In genomic region chr14:25512803-25513202, GRCm38 (mm10) we compare ENCODE assay signal across 8 mouse cellular contexts. TPM values are rescaled to one million over a fixed set of nuclear protein-coding genes. Genes with fewer than 3 reads are reported as not detected.
DNase-seq lines count a peak whose midpoint lies in the region; ATAC-seq lines count a peak whose summit lies in the region.
"Had no signal": no experiment of that assay in that cellular context is flagged by ENCODE, and none has a peak within 500 bp of the region (broad histone marks: within the 10 kb centered on the region; RNA-seq: fewer than 3 reads in every experiment).

No protein-coding gene starts in this region.

- WGBS in kidney, embryonic 15.5 days, result 31% methylated on average over 6 of the region's 6 CpGs
- WGBS in forebrain, embryonic 13.5 days, result 37% methylated on average over 6 of the region's 6 CpGs
- WGBS in intestine, embryonic 15.5 days, result 39% methylated on average over 6 of the region's 6 CpGs

- H3K4me2 ChIP-seq in kidney, embryonic 15.5 days, result no peak overlapping the region
- H3K4me2 ChIP-seq in forebrain, embryonic 13.5 days, result no peak overlapping the region
- H3K4me2 ChIP-seq in intestine, embryonic 15.5 days (replicated peaks), result no peak overlapping the region

- no peaks in the 10 kb centered on the region for H3K27me3 ChIP-seq in kidney, embryonic 15.5 days
- no peaks in the 10 kb centered on the region for H3K27me3 ChIP-seq in forebrain, embryonic 13.5 days
- H3K27me3 ChIP-seq in intestine, embryonic 15.5 days (replicated peaks), result no peaks in the 10 kb centered on the region

- DNase-seq in kidney, postnatal 25 days, result no peak
- peak; percentile 64 for DNase-seq in retina, postnatal 1 day
- no peak for DNase-seq in layer of hippocampus, adult 18-20 months (ENCODE audit: low spot score in 2 of 2)
- DNase-seq in kidney, adult 11 months, result no peak

- H3K9ac ChIP-seq in kidney, embryonic 15.5 days, result no peak overlapping the region
- no peak overlapping the region for H3K9ac ChIP-seq in forebrain, embryonic 13.5 days
- no peak overlapping the region for H3K9ac ChIP-seq in intestine, embryonic 15.5 days
- H3K9ac ChIP-seq: liver, embryonic 14.5 days had no signal

- peak overlapping the region; percentile 25 for H3K27ac ChIP-seq in kidney, embryonic 15.5 days
- H3K27ac ChIP-seq in forebrain, embryonic 13.5 days, result peak overlapping the region; percentile 75
- H3K27ac ChIP-seq in intestine, embryonic 15.5 days, result peak overlapping the region; percentile 68; the same call in 1 of the 2 replicates
- H3K27ac ChIP-seq: liver, embryonic 14.5 days had no signal

- no peaks in the 10 kb centered on the region for H3K9me3 ChIP-seq in kidney, embryonic 15.5 days (replicated peaks)
- no peaks in the 10 kb centered on the region for H3K9me3 ChIP-seq in forebrain, embryonic 13.5 days (replicated peaks)
- H3K9me3 ChIP-seq in intestine, embryonic 15.5 days, result no peaks in the 10 kb centered on the region

- H3K4me1 ChIP-seq in kidney, embryonic 15.5 days, result peaks cover 97% of the 10 kb centered on the region
- peaks cover 81% of the 10 kb centered on the region for H3K4me1 ChIP-seq in forebrain, embryonic 13.5 days
- H3K4me1 ChIP-seq in intestine, embryonic 15.5 days (replicated peaks), result peaks cover 90% of the 10 kb centered on the region

- no peak; the same call in 1 of the 2 replicates for ATAC-seq in kidney, embryonic 15.5 days (replicated peaks; ENCODE audit: low FRiP score)
- ATAC-seq in forebrain, embryonic 13.5 days, result peak; percentile 62
- ATAC-seq in intestine, embryonic 15.5 days, result no peak

- no peak overlapping the region for H3K4me3 ChIP-seq in kidney, embryonic 15.5 days (replicated peaks)
- no peak overlapping the region for H3K4me3 ChIP-seq in forebrain, embryonic 13.5 days
- no peak overlapping the region for H3K4me3 ChIP-seq in intestine, embryonic 15.5 days (replicated peaks)

- peaks cover 21% of the 10 kb centered on the region for H3K36me3 ChIP-seq in kidney, embryonic 15.5 days
- H3K36me3 ChIP-seq in forebrain, embryonic 13.5 days (ENCODE audit: poor library complexity, severe bottlenecking), result peaks cover 48% of the 10 kb centered on the region
- no peaks in the 10 kb centered on the region for H3K36me3 ChIP-seq in intestine, embryonic 15.5 days

RNA-seq across cellular contexts. Expression of gene Zmiz1, which starts 53.8 kb away (rescaled TPM):
- polyA plus RNA-seq in kidney, embryonic 15.5 days (2015; fragmentation: Nextera tagmentation; extraction: Ambion mirVana), result 41.8 and 47.3 TPM in 2 replicates
- 57.2 and 61.3 TPM in 2 replicates for polyA plus RNA-seq in forebrain, embryonic 13.5 days (2015; fragmentation: Nextera tagmentation; extraction: Ambion mirVana)
- 26.3 and 28.0 TPM in 2 replicates for polyA plus RNA-seq in intestine, embryonic 15.5 days (2015; fragmentation: Nextera tagmentation; extraction: Ambion mirVana)
- 10 to 100 TPM; 86.3 to 88.2 TPM for total RNA-seq in layer of hippocampus, adult 18-20 months (2021)

Comparison
In these comparisons a context has a peak if more than half of its experiments do, and no peak if none do; other contexts are left out.
1. H3K27ac ChIP-seq: peak in every context shown above with its lines; median percentile 75 in forebrain, embryonic 13.5 days; 68 in intestine, embryonic 15.5 days; 25 in kidney, embryonic 15.5 days.